Mouse (Mus musculus) adrenal gland, postnatal 25 days (tissue): ENCODE results near the gene Olfr720. TPM values are rescaled to one million over a fixed set of nuclear protein-coding genes. Genes with fewer than 3 reads are reported as not detected.

Experiments used
- DNase-seq: peaks from one replicate; pipeline ENCODE4 v3.0.0; 2021; ENCODE audit warnings: mixed read lengths
- long read RNA-seq: library from polyadenylated mRNA; stranded (forward); transcript quantifications from one replicate; pipeline ENCODE4 v2.0.0, GENCODE M21; 2021
- total RNA-seq: library from RNA; stranded (reverse); gene quantifications from 2 replicates; pipeline ENCODE4 v1.2.3, GENCODE M21; 2021

The Olfr720 gene
- not detected in 2 replicates for total RNA-seq
- long read RNA-seq, result 0 reads

- DNase-seq, result no peak
These were observed at the start of gene Olfr720 for GRCm38 (mm10) chr14:14186738-14187137. TSS of gene Olfr720 (minus strand) at chr14:14186838.

Other genes starting within 250 kb of the Olfr720 start
- gene Atxn7, start 225.4 kb downstream of the Olfr720 start, total RNA-seq, result 28.7 and 30.4 TPM in 2 replicates
- gene Thoc7, start 225.0 kb downstream of the Olfr720 start, total RNA-seq, result 105 and 129 TPM in 2 replicates
- 127 and 138 TPM in 2 replicates for gene Psmd6, start 65.9 kb downstream of the Olfr720 start, total RNA-seq
- gene Olfr31, start 136.0 kb upstream of the Olfr720 start, total RNA-seq, result not detected in 2 replicates
- 12.7 and 16.0 TPM in 2 replicates for gene Il3ra, start 159.4 kb upstream of the Olfr720 start, total RNA-seq
- gene Olfr721-ps1, start 214.5 kb upstream of the Olfr720 start, total RNA-seq, result not detected in 2 replicates